Mouse (Mus musculus) heart, postnatal 14 days (tissue): ENCODE results near the gene Cabp2. TPM values are rescaled to one million over a fixed set of nuclear protein-coding genes. Genes with fewer than 3 reads are reported as not detected.
"Not testable (repeated sequence)": the region's sequence is repeated elsewhere in the genome, so short reads cannot be mapped to it uniquely, and the experiment has no call there.

Source experiments
- DNase-seq, 2 experiments: peaks; one replicate each; pipeline ENCODE4 v3.0.0; 2021 to 2022
- intact Hi-C: fragments of 180-260 bp; cut with DNase I; formaldehyde crosslinking; loops from one replicate; pipeline ENCODE4 v1.15.1; 2025
- total RNA-seq, 2 experiments: library from RNA; stranded (reverse); gene quantifications; 2 replicates each; pipeline ENCODE4 v1.2.3; 2021

Gene Cabp2
- total RNA-seq, 2 experiments from 2014 or later: not detected

DNA sequence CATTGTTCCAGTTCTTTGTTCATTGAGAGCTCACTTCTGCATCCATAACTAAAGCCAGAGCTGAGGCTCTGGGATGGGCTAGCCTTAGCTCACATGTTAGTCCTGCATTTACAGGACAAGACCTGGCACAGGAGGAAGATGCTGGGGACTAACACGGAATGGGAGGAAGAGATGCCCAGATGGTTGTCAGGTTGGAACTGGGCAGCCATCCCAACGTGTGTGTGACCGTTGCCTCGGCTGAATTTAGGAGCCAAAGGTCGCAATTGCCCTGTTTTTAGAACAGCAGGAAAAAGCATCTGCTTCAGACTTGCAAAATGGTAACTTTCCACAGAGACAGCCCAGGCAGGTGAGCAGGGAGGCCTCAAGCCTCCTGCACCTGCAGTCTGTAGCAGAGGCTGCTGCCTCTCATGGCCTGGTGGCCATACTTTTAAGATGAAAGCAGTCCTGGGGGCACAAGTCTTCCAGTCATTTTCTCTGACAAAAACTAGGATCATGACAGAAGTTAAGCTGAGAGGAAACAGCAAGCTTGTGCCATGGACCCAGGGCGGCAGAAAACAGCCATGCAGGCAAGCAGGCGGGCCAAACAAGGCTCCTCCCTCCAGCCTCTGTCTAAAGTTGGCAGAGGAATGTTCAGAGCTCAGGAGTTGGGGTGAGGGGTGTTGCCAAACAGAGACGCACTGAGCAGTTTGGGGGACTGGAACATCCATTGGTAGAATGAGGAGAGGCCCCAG, 26.0 kb upstream of the Cabp2 start:
- intact Hi-C loops: no loop called here
- DNase-seq: no peak

DNA sequence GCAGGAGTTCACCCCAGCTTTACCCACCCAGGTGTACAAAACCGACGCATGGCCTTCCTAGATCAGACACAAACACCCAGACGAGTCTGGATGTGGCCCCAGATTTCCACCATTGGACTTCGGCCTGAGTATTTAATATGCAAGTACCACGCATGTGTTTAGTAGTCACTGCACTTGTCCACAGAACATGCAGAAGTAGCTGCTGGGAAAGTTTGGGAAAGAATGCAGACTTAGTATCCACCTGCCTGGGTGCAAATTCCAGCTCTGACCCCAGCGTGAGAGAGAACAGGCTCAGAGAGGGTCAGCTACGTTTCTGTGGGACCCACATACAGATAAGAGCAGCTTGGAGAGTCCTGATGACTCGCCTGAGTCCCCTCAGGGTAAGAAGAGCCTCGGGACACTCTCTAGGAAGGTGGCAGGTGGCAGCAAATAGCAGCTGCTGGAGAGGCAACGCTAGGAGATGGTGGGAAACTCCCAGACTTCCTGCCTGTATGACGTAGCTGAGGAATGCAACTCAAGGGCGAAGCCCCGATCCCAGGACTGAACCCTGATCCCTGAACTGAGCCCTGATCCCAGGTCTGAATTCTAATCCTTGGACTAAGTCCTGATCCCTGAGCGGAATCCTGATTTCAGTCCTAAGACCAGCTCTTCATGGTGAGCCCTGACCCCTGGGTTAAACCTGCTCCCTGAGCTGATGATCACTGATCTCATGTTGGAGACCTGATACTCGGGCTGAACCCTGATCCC, 25.3 kb upstream of the Cabp2 start:
- no peak for DNase-seq
- intact Hi-C loops: no loop called here

DNA sequence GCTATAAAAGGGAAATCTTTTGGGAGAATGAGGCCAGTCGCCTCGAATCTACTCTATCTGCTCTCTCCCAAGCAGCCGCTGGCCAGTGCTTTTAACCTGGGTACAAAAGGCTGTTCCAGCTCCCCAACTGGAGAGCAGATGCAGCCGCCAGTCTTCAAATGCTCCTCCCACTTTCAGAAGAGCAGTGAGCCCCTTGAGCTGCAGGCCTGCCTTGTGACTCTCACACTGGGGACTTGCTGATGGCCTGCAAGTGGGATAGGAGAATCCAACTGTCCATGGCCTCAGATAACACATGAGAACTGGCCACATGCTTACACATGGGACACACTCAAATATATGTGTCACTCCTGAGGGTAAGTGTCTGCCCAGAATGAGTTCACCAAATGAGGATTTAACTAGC, 24.7 kb upstream of the Cabp2 start:
- intact Hi-C loops: no loop called here
- DNase-seq: no peak

DNA sequence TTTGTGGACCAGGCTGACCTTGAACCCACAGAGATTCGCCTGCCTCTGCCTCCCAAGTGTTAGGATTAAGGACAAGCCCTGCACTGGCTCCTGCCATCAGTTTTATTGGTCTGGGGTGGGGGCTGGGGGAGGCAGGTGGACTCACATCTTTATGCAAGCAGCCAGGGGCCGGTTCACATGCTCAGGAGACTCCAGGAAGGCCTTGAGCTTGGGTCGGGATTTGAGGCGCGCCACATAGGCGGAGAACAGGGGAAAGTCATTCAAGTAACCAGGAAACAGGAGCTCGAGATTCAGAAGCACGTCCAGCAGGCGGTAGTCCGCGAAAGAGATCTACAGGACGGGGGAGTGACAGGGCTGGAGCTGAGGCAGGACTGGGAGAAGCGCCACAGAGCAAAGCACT, 24.0 kb upstream of the Cabp2 start:
- intact Hi-C loops: no loop called here
- no peak for DNase-seq

DNA sequence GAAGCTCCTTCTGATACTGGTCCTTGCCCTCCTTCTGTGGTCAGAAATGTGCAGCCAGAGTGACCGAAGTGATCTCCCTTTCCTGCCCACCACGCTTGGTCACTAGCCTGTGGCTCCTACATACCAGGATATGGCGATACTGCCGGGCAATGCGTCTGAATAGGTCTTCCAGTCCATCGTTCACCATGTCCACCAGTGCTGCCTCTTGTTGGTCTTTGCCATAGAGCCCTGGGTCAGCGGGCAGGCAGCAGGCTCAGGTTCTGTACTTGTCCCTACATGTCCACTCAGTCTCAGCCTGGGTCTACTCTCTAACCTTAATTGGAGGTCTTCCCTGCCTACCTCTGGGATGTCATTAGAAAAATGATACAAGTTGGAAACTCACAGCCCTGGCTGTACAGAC, 23.4 kb upstream of the Cabp2 start:
- intact Hi-C loops: no loop called here
- no peak for DNase-seq

DNA sequence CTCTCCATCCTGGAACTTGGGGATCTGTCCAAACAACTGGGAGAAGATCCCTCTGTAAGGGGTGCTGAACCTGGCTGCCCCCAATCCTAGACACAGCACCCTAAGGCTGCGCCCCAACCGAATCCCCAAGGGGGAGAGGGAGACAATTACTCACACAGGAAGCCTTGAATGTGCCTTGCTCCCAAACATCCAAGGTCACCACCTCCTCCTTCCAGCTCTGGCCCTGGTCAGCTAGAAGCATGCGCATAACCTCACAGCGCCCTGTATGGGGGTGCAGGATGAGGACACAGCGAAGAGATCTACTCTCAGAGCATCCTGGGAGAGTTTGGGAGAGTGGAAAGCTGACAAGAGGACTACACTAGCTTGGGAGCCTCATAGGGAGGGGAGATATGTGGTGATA, 22.8 kb upstream of the Cabp2 start:
- DNase-seq: no peak
- intact Hi-C loops: no loop called here

DNA sequence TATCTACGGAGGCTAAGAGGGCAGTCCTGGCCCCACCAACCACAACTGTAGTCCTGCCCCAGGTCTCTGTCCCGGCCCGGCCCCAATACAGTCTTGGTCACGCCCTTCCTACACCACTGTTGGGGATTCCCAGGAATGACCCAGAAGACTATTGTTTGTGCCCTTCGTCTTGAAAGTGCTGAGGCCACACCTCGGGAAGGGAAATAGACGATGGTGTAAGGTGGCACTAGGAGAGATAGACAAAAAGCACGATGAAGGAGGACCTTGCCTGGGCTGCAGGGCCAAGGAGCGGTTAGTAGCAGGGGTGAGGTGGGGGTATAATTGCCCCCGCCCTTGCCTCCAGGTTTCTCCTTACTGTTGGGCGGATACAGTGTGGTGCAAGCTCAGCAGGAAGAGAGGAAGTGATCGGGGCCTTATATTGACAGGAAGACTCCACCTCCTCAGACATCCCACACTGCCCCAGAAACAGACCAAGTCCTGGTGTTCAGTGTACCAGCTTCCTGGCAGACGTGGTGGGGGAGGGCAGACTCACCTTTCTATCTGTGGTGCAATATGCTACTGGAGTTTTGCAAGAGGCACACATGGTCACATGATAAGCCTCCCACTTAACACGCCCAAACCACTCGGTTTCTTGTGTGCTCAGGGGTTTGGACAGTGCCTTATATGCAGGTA, 22.2 kb upstream of the Cabp2 start, which contains the start of gene Gstp3:
Gene Gstp3 (minus strand): TSS at position 501 of the 672 bp plus-strand sequence.
- DNase-seq: no peak
- intact Hi-C loops: no loop called here

DNA sequence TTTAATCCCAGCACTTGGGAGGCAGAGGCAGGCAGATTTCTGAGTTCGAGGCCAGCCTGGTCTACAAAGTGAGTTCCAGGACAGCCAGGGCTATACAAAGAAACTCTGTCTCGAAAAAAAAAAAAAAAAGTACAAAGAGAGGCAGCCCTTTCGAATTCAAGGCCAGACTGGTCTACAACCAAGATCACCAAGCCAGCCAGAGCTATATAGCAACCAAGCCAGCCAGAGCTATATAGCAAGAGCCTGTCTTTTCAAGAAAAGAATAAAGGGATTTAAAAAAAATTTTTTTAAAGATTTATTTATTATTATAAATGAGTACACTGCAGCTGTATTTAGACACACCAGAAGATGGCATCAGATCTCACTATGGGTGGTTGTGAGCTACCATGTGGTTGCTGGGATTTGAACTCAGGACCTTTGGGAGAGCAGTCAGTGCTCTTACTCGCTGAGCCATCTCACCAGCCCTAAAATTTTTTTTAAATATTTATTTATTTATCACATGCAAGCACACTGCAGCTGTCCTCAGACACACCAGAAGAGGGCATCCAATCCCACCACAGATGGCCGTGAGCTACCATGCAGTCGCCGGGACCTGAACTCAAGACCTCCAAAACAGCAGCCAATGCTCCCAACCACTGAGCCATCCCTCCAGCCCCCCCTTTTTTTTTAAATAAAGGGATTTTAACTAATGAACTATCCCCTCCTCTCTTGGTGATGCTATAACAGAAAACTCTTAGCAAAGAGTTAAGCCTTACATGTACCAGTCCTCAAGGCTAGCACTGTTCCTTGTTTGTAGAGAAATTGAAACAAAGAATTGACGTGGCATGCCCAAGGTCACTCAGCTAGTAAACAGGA, 21.1 kb upstream of the Cabp2 start:
- DNase-seq, intact Hi-C loops: not testable (repeated sequence)

DNA sequence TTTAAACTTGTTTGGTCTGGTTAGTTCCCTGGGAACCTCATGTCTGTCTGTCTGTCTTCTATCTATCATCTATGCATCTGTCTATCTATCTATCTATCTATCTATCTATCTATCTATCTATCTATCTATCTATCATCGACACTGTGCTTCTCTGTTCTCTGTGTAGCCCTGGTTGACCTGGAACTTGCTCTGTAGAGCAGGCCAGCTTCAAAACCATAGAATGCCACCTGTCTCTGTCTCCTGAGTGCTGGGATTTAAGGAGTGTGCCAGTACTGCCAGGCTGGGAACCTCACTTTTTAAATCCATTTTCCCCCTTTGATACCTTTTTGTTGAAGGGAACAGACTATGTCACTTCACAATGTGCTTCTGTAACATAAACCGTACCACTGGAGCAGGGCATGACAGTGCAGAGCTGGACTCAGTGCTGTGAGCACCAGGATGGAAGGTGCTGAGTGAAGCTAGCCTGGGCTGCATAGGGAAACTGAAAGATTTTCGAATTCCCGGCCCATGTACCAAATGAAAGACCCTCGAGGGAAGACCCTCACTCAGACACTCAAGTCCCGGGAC, 20.4 kb upstream of the Cabp2 start:
- intact Hi-C loops: no loop called here
- DNase-seq: no peak

DNA sequence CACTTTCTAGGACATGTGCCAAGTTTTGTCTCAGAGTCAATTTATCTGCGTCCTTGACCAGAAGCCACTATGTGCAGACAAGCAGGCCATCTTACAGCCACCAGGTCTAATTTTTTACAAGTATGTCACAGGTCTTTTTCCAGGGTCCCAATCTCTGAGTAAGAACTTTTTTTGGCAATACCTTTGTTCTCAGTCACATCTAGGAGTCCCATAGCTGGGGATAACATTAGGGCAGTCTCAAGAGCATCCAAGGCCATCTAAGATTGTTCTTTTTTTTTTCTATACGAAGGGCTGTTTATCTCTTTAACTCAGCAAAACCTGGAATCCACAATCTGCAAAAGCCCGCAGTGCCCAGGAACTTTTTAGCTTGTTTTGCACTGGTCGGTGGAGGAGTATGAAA, 18.0 kb upstream of the Cabp2 start:
- intact Hi-C loops, DNase-seq: not testable (repeated sequence)

DNA sequence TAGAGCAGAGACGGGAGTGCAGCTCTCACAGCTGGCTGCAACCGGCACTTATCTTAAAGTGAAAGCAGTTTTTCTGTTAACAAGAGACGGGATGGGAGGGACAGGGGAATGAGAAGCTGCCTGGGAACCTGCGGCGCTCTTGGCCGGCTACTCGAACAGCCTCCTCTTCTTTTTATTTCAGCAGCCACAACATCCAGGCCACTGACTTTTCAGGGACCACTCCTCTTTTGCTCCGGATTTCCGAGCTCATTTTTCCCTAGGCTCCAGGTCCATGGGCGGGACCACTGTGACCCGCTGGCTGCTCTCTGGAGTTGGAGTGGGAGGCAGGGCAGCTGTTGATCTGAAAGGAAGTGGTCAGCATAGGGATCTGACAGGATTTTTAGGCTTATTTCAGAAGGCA, 16.9 kb upstream of the Cabp2 start:
- DNase-seq, intact Hi-C loops: not testable (repeated sequence)

DNA sequence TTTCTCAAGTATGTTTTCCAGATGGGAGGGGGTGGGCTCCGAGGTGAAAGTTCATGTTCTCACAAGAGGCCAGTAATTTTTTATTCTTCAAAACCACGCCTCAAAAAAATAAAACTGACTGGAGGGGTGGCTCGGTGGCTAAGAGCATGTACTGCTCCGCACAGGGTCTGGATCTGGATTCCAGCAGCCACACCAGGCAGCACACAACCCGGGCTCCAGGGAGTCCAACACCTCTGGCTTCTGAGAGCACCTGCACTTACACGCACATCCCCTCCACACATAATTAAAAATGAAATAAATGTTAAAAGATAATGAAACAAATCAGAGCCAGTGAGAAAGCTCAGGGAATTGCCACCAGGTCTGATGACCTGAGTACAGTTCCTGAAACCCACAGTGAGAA, 15.1 kb upstream of the Cabp2 start:
- no peak for DNase-seq
- intact Hi-C loops: no loop called here

DNA sequence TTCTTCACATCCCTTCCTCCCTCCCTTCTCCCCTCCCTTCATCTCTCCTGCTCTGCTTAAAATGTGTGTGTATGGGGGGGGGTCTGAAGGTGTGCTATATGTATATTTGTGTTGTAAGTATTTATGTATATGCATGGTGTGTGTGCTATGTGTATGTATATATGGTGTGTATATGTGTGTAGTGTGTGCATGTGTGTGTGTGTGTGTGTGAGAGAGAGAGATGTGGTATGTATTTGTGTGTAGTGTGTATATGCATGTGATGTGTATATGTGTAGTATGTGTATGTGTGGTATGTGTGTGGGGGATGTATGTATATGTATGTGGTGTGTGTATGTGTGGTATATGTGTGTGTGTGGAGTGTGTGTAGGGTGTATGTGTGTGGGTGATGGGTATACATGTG, 14.5 kb upstream of the Cabp2 start:
- intact Hi-C loops: no loop called here
- no peak for DNase-seq

DNA sequence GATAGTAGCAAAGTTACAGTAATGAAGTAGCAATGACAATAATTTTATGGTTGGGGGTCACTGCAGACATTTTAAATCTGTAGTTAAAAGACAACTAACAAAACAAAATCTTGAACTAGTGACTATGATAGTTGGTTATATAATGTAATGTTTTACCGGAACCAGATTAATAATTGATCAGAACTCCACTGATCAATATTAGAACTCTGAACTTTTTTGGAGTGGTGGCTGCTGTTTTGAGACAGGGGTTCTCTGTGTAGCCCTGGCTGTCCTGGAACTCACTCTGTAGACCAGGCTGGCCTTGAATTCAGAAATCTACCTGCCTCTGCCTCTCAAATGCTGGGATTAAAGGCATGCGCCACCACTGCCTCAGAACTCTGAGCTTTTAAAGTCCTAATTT, 13.1 kb upstream of the Cabp2 start:
- DNase-seq, intact Hi-C loops: not testable (repeated sequence)

DNA sequence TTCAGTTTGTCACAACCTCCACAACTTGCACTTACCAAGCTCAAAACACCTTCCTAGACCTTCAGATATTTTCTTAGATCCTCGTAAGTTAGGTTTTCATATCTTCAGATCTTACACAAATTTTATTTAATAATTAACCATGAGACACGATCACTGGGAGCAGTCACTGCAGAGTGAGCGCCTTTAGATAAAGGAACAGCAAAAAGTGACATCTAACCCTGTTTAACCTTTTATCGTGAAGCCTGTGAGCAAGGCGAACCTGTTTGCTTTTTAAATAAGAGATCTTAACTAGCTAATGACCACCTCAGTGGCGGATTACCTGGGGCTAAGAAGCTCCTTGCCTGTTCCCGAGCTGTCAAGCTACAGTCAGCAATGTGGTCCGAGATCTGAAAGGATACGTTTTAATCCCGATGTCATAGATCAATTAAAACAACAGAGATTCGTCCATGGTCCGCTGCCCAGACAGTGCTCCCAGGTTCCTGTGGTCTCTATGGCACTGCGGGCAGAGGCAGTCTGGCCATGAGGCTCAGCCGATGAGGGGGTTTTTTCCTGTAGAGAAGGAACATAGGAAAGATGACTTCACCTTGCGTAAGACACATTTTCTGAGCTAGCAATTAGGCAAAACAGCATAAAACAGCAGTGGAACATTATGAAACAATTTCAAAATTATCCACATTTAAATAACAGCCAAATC, 12.5 kb upstream of the Cabp2 start:
- no peak for DNase-seq
- intact Hi-C loops: no loop called here

DNA sequence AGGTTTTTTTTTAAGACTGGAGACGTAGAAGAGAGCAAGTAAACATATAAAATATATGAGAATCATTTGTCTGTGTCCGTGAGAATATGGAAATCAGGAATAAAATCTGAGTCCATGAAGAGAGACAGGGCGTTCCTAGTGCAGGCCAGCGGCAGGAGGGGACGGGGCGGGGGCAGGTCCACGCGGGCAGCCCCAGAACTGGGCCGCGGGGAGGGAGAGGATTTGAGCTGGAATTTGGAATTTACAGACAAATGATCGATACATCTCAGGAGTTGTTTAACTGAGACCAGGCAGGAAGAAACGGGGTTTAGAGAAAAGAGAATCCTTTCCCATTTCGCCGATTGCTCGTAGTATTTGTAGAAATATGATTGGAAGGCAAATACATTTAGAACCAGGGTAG, 11.1 kb upstream of the Cabp2 start:
- no peak for DNase-seq
- intact Hi-C loops: no loop called here

DNA sequence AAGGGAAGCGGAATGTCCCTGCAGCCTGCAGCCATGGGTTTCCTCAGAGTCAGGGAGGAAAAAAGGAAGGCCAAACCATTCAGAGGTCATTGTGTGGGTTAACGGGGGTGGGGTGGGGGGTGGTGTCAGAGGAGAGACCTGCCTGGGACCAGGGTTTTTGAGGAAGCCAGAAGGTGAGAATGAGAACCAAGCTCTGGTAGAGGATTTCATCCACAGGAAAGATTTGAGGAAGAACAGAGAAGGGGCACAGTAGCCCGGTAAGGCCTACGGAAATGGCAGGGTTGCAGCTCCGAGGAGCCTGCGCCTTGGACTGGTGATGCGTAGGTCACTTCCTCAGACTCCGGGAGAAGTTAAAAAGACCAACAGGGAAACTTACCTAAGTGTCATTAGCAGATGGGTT, 10.6 kb upstream of the Cabp2 start:
- no peak for DNase-seq
- intact Hi-C loops: no loop called here

DNA sequence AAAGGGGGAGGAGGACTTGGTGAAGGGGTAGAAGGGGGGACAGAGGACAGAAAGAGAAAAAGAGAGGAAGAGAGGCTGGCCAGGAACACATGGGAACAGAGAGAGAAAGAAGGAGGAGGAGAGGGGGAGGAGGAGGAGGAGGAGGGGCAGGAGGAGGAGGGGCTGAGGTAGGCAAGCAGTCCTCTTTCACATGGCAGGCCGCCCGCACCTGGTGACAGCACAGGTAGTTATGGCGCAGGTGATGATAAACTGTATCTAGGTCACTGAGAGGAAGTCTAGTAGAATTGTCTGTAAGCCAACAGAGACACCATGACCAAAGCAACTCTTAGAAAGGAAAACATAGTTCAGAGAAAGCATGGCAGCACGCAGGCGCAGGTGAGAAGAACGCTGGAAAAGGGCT, 10.0 kb upstream of the Cabp2 start:
- no peak for DNase-seq
- intact Hi-C loops: no loop called here

DNA sequence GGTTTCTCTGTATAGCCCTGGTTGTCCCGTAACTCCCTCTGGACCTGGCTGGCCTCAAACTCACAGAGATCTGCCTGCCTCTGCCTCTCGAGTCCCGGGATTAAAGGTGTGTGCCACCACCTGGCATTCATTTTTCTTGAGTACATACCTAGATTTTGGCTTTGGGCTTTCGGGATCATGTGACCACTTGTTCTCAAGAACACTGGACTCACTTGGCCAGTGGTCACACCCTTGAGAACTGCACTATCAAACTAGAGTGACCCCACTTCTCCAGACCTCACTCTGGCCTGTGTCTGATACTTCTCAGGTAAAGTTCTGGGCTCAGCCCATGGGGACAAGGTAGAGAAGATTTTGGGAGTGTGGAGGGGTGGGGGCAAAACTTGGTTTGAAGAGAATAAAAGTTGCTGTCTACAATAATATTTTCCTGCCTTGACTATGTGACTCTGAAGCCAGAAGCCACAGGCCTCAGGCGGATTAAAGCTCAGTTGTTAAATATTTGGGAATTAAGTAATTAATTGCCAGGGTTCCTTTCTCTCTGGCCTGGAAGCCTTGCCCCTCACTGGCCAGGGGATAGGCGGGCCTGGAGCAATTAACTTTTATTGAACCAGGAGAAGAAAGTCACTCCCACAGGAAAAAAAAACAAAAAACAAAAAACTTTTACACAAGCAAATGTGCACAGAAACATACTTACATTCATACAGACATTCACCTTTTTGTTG, 8.5 kb upstream of the Cabp2 start:
- DNase-seq: no peak
- intact Hi-C loops: no loop called here
